Mouse (Mus musculus): ENCODE data around the gene Tlnrd1.

Gene Tlnrd1

DNA sequence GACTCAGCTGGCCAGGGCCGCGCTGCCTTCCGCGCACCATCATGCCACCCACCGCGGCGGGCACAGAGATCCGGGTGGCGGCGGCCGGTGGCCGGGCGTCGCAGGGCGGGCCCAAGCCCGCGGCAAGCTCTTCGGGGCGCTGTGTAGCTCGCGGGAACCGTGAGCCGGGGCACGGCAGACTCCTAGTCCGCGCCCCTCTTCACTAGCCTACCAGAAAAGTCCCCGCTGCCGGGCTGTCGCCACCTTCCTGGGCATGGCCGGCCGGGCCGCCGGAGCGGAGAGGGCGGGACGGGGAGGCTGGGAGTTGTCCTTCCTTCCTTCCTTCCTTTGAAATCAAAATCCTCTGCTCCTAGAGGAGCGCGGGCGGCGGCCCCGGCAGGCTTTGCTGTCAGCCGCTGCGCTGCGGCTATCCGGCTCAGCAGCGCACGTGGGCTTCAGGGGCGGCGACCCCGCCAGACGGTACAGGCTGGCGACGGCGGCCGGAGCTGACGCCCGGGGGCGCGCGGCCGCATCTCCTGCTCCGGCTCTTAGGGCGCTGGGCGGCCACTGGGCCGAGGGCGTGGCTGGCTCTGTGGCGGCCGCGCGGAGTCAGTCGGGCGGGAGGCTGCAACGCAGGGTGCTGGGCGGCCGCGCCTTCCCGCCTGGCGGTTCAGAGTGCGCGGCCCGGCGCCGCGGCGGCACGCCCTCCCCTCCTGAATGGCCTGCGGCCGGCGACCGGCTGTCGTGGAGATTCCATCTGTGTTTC, 657 bp downstream of the Tlnrd1 start:
- DNase-seq (ENCODE audit: low spot score), result peak; percentile 61

- DNase-seq (ENCODE audit: low spot score), result peak; percentile 33
Observed at GRCm38 (mm10) chr7:83882633-83883275, 1.4 kb downstream of the Tlnrd1 start.

GRCm38 (mm10) chr7:83882150-83882632, 1.9 kb downstream of the Tlnrd1 start:
- no peak for DNase-seq (ENCODE audit: low spot score)

- DNase-seq (ENCODE audit: low spot score), result no peak
Observed at GRCm38 (mm10) chr7:83878676-83879448, 5.2 kb downstream of the Tlnrd1 start.

- no peak for DNase-seq (ENCODE audit: low spot score)
Observed at GRCm38 (mm10) chr7:83877088-83877487, 7.0 kb downstream of the Tlnrd1 start.

GRCm38 (mm10) chr7:83869839-83870543, 14.1 kb downstream of the Tlnrd1 start:
- no peak for DNase-seq (ENCODE audit: low spot score)

GRCm38 (mm10) chr7:83868200-83868599, 15.9 kb downstream of the Tlnrd1 start:
- no peak for DNase-seq (ENCODE audit: low spot score)

- DNase-seq (ENCODE audit: low spot score), result no peak
Observed at GRCm38 (mm10) chr7:83863554-83863953, 20.6 kb downstream of the Tlnrd1 start.

DNA sequence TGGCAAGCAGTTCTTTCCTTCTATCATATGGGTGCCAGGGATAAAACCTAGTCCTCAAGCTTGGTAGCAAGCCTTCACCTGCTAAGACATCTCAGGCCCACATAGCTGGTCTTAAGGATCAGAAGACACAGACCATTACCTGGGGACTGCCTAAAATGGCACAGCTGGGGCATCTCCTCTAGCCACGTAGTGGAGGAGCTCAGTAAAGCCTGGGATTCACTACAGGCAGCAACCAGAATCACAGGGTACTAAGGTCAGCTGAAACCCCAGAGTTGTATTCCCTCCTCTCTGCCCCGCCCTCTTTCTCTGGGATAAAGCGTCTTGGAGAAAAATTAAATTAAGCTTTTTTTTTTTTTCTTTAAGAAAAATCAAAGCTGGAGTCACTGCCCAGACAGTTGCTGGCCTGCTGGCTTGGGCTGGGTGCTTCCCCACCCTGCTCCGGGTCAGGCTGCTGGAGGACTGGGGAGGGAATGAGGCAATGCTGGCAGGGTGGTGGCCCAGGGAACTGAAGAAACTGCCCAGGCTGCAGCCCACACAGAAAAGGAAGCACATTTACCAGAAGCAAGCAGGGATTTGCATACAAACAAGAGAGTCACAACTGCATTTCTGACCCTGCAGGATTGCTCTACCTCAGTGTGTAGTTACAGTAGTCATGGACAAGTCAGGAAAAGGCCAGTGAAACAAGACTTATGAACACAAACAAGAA, 24.6 kb downstream of the Tlnrd1 start:
- no peak for DNase-seq (ENCODE audit: low spot score)

- no peak for DNase-seq (ENCODE audit: low spot score)
Observed at GRCm38 (mm10) chr7:83857921-83858320, 26.2 kb downstream of the Tlnrd1 start.

DNA sequence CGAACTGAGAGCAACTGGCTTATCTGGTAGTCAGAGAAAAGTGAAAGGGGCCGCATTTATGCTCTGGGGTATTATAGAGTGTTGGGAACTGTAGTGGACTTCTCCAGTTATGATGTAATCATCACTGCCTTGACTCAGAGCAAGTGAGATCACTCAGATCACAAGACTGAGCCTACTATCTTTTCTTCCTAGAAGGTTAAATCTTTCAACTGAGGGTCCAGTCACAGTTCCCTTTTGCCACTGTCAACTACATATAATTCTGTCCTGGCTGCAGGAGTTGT, 27.0 kb downstream of the Tlnrd1 start:
- DNase-seq (ENCODE audit: low spot score), result no peak

GRCm38 (mm10) chr7:83856353-83857207, 27.5 kb downstream of the Tlnrd1 start:
- no peak for DNase-seq (ENCODE audit: low spot score)

- DNase-seq (ENCODE audit: low spot score), result no peak
Observed at GRCm38 (mm10) chr7:83855203-83855602, 28.9 kb downstream of the Tlnrd1 start.

- DNase-seq (ENCODE audit: low spot score), result no peak
Observed at GRCm38 (mm10) chr7:83852381-83853380, 31.4 kb downstream of the Tlnrd1 start.

- DNase-seq (ENCODE audit: low spot score), result no peak
Observed at GRCm38 (mm10) chr7:83851569-83852380, 32.3 kb downstream of the Tlnrd1 start.

DNA sequence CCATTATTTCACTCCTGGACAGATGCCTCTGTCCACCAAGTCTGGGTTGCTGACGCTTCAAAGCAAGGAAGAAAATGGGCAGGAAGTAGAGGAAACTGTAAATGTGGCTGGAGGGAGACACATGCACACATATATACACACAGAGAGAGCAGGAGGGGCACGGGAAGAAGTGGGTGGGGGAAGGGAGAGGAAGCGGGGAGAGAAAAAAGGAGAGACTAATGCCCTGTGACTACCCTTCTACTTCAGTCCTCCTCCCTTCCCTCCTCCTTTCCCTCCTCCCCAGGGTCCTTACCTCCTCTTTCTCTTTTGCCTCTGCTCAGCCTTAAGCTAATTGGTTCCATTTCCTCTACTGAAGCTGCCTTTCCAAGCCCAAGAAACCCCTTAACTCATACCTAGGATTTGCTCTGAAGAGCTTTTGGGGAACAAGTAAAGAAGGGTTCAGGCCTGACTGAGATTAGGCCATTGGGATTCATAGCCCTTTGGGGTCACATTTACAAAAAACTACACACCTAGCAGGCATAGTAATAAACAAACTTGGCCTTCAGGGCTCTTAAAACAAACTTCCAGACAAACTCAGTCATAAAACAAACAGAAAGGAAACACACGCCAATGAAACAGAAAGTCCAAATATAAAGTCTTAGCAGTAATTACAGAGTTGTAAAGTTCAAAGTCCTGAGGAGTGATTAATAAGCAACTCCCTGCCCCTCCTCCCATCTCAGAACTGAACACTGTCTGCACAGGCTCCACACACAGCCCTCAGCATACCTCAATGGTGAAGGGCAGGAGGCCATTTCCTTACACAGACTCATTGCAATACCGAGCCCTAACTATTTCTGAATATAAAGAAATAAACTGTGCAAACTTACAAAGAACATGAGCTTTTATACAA, 36.7 kb downstream of the Tlnrd1 start:
- DNase-seq (ENCODE audit: low spot score), result no peak

- DNase-seq (ENCODE audit: low spot score), result no peak
Observed at GRCm38 (mm10) chr7:83844807-83845206, 39.3 kb downstream of the Tlnrd1 start.
